Mouse (Mus musculus): ENCODE data around the gene Wdfy2. TPM values are rescaled to one million over a fixed set of nuclear protein-coding genes. Genes with fewer than 3 reads are reported as not detected.

Wdfy2 gene
- polyA plus RNA-seq, 1 experiment: 11.2 TPM

- Histone ChIP-seq H3K27ac (ENCODE audit: insufficient read depth, low read length) (no peak overlapping the region), H3K4me3 (ENCODE audit: low read depth, low read length) (no peak overlapping the region), H3K9ac (ENCODE audit: low read depth, poor library complexity, severe bottlenecking) (no peak overlapping the region), H3K4me1 (ENCODE audit: control insufficient read depth, insufficient read depth, low read length) (no peaks in the 10 kb centered on the region), H3K36me3 (ENCODE audit: control insufficient read depth, insufficient read depth, low read length, poor library complexity, severe bottlenecking) (no peaks in the 10 kb centered on the region), H3K27me3 (ENCODE audit: control insufficient read depth, insufficient read depth, low read length, poor library complexity, severe bottlenecking) (no peaks in the 10 kb centered on the region), H3K9me3 (replicated peaks; ENCODE audit: control insufficient read depth, insufficient read depth, low read length, poor library complexity, severe bottlenecking) (no peaks in the 10 kb centered on the region)
- TF ChIP-seq POLR2A (IDR thresholded peaks at IDR 0.05; ENCODE audit: insufficient read depth, low read length) (no peak), EP300 (IDR thresholded peaks at IDR 0.05; ENCODE audit: insufficient read depth, low read depth, low read length) (no peak), CTCF (IDR thresholded peaks at IDR 0.05; ENCODE audit: low read depth, low read length) (no peak)
These were observed 57.7 kb downstream of the Wdfy2 start for GRCm38 (mm10) chr14:62894924-62895840.

- no peak overlapping the region for H3K9ac ChIP-seq (ENCODE audit: low read depth, poor library complexity, severe bottlenecking)
- no peaks in the 10 kb centered on the region for H3K9me3 ChIP-seq (replicated peaks; ENCODE audit: control insufficient read depth, insufficient read depth, low read length, poor library complexity, severe bottlenecking)
- H3K4me3 ChIP-seq (ENCODE audit: low read depth, low read length): no peak overlapping the region
- TF ChIP-seq POLR2A (IDR thresholded peaks at IDR 0.05; ENCODE audit: insufficient read depth, low read length) (no peak), CTCF (IDR thresholded peaks at IDR 0.05; ENCODE audit: low read depth, low read length) (no peak), EP300 (IDR thresholded peaks at IDR 0.05; ENCODE audit: insufficient read depth, low read depth, low read length) (no peak)
- H3K27ac ChIP-seq (ENCODE audit: insufficient read depth, low read length): no peak overlapping the region
- H3K27me3 ChIP-seq (ENCODE audit: control insufficient read depth, insufficient read depth, low read length, poor library complexity, severe bottlenecking): no peaks in the 10 kb centered on the region
- no peaks in the 10 kb centered on the region for H3K36me3 ChIP-seq (ENCODE audit: control insufficient read depth, insufficient read depth, low read length, poor library complexity, severe bottlenecking)
- H3K4me1 ChIP-seq (ENCODE audit: control insufficient read depth, insufficient read depth, low read length): no peaks in the 10 kb centered on the region
These were observed 60.6 kb downstream of the Wdfy2 start for GRCm38 (mm10) chr14:62898061-62898460.

- no peak for TF ChIP-seq EP300 (IDR thresholded peaks at IDR 0.05; ENCODE audit: insufficient read depth, low read depth, low read length)
- TF ChIP-seq POLR2A (IDR thresholded peaks at IDR 0.05; ENCODE audit: insufficient read depth, low read length): no peak
- no peak for TF ChIP-seq CTCF (IDR thresholded peaks at IDR 0.05; ENCODE audit: low read depth, low read length)
- Histone ChIP-seq H3K9me3 (replicated peaks; ENCODE audit: control insufficient read depth, insufficient read depth, low read length, poor library complexity, severe bottlenecking) (no peaks in the 10 kb centered on the region), H3K27me3 (ENCODE audit: control insufficient read depth, insufficient read depth, low read length, poor library complexity, severe bottlenecking) (no peaks in the 10 kb centered on the region)
These were observed 70.4 kb downstream of the Wdfy2 start for GRCm38 (mm10) chr14:62907888-62908287.

GRCm38 (mm10) chr14:62908550-62908949, 71.1 kb downstream of the Wdfy2 start:
- Histone ChIP-seq H3K4me3 (ENCODE audit: low read depth, low read length) (no peak overlapping the region), H3K27me3 (ENCODE audit: control insufficient read depth, insufficient read depth, low read length, poor library complexity, severe bottlenecking) (no peaks in the 10 kb centered on the region), H3K36me3 (ENCODE audit: control insufficient read depth, insufficient read depth, low read length, poor library complexity, severe bottlenecking) (no peaks in the 10 kb centered on the region), H3K9ac (ENCODE audit: low read depth, poor library complexity, severe bottlenecking) (no peak overlapping the region), H3K27ac (ENCODE audit: insufficient read depth, low read length) (no peak overlapping the region), H3K4me1 (ENCODE audit: control insufficient read depth, insufficient read depth, low read length) (no peaks in the 10 kb centered on the region), H3K9me3 (replicated peaks; ENCODE audit: control insufficient read depth, insufficient read depth, low read length, poor library complexity, severe bottlenecking) (no peaks in the 10 kb centered on the region)
- TF ChIP-seq CTCF (IDR thresholded peaks at IDR 0.05; ENCODE audit: low read depth, low read length) (no peak), POLR2A (IDR thresholded peaks at IDR 0.05; ENCODE audit: insufficient read depth, low read length) (no peak), EP300 (IDR thresholded peaks at IDR 0.05; ENCODE audit: insufficient read depth, low read depth, low read length) (no peak)

More at GRCm38 (mm10) chr14:62907888-62908287, 70.4 kb downstream of the Wdfy2 start:
- H3K4me1 ChIP-seq (ENCODE audit: control insufficient read depth, insufficient read depth, low read length): no peaks in the 10 kb centered on the region
- no peak overlapping the region for H3K27ac ChIP-seq (ENCODE audit: insufficient read depth, low read length)
- no peak overlapping the region for H3K9ac ChIP-seq (ENCODE audit: low read depth, poor library complexity, severe bottlenecking)
- H3K4me3 ChIP-seq (ENCODE audit: low read depth, low read length): no peak overlapping the region
- no peaks in the 10 kb centered on the region for H3K36me3 ChIP-seq (ENCODE audit: control insufficient read depth, insufficient read depth, low read length, poor library complexity, severe bottlenecking)

GRCm38 (mm10) chr14:62910859-62911258, 73.4 kb downstream of the Wdfy2 start:
- H3K27me3 ChIP-seq (ENCODE audit: control insufficient read depth, insufficient read depth, low read length, poor library complexity, severe bottlenecking): no peaks in the 10 kb centered on the region
- no peak overlapping the region for H3K4me3 ChIP-seq (ENCODE audit: low read depth, low read length)
- H3K9ac ChIP-seq (ENCODE audit: low read depth, poor library complexity, severe bottlenecking): no peak overlapping the region
- TF ChIP-seq EP300 (IDR thresholded peaks at IDR 0.05; ENCODE audit: insufficient read depth, low read depth, low read length) (no peak), POLR2A (IDR thresholded peaks at IDR 0.05; ENCODE audit: insufficient read depth, low read length) (no peak), CTCF (IDR thresholded peaks at IDR 0.05; ENCODE audit: low read depth, low read length) (no peak)
- no peaks in the 10 kb centered on the region for H3K4me1 ChIP-seq (ENCODE audit: control insufficient read depth, insufficient read depth, low read length)
- no peaks in the 10 kb centered on the region for H3K9me3 ChIP-seq (replicated peaks; ENCODE audit: control insufficient read depth, insufficient read depth, low read length, poor library complexity, severe bottlenecking)
- no peaks in the 10 kb centered on the region for H3K36me3 ChIP-seq (ENCODE audit: control insufficient read depth, insufficient read depth, low read length, poor library complexity, severe bottlenecking)
- H3K27ac ChIP-seq (ENCODE audit: insufficient read depth, low read length): no peak overlapping the region

- no peaks in the 10 kb centered on the region for H3K36me3 ChIP-seq (ENCODE audit: control insufficient read depth, insufficient read depth, low read length, poor library complexity, severe bottlenecking)
- no peak for TF ChIP-seq EP300 (IDR thresholded peaks at IDR 0.05; ENCODE audit: insufficient read depth, low read depth, low read length)
- no peak for TF ChIP-seq POLR2A (IDR thresholded peaks at IDR 0.05; ENCODE audit: insufficient read depth, low read length)
- H3K9ac ChIP-seq (ENCODE audit: low read depth, poor library complexity, severe bottlenecking): no peak overlapping the region
- H3K27ac ChIP-seq (ENCODE audit: insufficient read depth, low read length): no peak overlapping the region
- no peaks in the 10 kb centered on the region for H3K4me1 ChIP-seq (ENCODE audit: control insufficient read depth, insufficient read depth, low read length)
- no peak overlapping the region for H3K4me3 ChIP-seq (ENCODE audit: low read depth, low read length)
- H3K9me3 ChIP-seq (replicated peaks; ENCODE audit: control insufficient read depth, insufficient read depth, low read length, poor library complexity, severe bottlenecking): no peaks in the 10 kb centered on the region
- no peaks in the 10 kb centered on the region for H3K27me3 ChIP-seq (ENCODE audit: control insufficient read depth, insufficient read depth, low read length, poor library complexity, severe bottlenecking)
These were observed 77.7 kb downstream of the Wdfy2 start for GRCm38 (mm10) chr14:62915146-62915685.

All from ES-Bruce4 (cell line).